Mouse (Mus musculus) fibroblast of lung, adult 2 months (primary cell): ENCODE results near the gene Gm14137.
A peak's percentile ranks its signal among the peaks of the same experiment; 100 is the strongest.

ENCODE experiments used
- DNase-seq: peaks from one replicate; pipeline ENCODE4 v3.0.0-alpha.2; 2011; ENCODE audit warnings: low read depth

Gm14137 gene

GRCm38 (mm10) chr2:119172862-119173576, 1.3 kb upstream of the Gm14137 start:
- no peak for DNase-seq

DNA sequence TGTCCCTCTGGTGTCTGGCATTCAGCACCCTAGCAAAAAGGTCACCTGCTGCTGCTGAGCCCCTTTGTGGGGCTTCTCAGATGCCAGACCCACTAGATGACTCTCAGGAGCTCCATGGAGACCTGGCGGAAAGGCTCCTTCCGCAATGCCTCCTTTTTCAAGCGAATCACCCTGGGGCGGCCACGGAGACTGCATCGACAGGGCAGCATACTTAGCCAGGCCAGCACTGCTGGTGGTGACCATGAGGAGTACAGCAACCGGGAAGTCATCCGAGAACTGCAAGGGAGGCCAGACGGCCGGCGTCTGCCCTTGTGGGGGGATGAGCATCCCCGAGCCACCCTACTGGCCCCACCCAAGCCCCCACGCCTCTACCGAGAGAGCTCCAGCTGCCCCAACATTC, 557 bp downstream of the Gm14137 start:
- DNase-seq = no peak

DNA sequence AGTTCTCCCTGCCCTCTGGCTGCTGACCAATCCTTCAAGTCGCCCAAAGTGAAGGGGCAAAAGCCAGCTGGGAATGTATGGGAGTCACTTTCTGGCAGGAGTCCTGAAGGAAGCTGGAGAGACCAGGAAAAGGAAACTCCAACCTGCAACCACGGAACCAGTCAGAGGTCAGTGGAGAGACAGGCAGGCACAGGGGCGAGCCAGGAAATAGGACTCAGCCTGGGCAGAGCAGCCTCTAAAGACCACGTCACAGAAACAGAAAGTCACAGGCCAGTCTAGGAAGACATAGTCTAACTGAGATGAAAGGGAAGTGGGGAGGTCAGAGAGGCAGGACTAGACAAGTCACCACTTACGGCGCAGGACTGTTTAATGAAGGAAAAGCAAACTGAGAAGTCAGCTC, 1.3 kb downstream of the Gm14137 start:
- no peak for DNase-seq

GRCm38 (mm10) chr2:119176761-119177160, 2.5 kb downstream of the Gm14137 start:
- DNase-seq = no peak

GRCm38 (mm10) chr2:119177384-119177939, 3.2 kb downstream of the Gm14137 start:
- DNase-seq = no peak

DNA sequence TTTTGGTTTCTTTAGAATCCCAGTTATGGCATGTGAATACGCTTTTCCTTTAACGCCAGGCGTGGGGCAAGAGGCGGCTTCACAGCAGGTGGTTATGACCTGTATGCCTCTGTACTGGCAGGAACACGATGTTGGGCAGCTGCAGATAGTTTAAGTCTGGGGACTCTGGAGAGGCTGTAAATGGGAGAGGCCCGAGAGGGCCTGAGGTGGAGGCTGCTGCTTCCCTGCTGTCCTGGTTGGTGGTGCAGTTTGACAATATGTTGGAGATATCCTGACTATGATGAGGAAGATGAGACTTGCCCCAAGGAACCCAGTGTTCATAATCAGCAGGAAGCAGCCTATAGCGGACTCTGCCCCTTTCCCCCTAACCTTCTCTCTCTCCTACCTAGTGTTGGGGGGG, 8.6 kb downstream of the Gm14137 start:
- no peak for DNase-seq

GRCm38 (mm10) chr2:119189029-119189710, 14.9 kb downstream of the Gm14137 start:
- no peak for DNase-seq

- DNase-seq = no peak
These were observed 16.7 kb downstream of the Gm14137 start for GRCm38 (mm10) chr2:119190969-119191368.

GRCm38 (mm10) chr2:119194140-119194539, 19.8 kb downstream of the Gm14137 start:
- no peak for DNase-seq

DNA sequence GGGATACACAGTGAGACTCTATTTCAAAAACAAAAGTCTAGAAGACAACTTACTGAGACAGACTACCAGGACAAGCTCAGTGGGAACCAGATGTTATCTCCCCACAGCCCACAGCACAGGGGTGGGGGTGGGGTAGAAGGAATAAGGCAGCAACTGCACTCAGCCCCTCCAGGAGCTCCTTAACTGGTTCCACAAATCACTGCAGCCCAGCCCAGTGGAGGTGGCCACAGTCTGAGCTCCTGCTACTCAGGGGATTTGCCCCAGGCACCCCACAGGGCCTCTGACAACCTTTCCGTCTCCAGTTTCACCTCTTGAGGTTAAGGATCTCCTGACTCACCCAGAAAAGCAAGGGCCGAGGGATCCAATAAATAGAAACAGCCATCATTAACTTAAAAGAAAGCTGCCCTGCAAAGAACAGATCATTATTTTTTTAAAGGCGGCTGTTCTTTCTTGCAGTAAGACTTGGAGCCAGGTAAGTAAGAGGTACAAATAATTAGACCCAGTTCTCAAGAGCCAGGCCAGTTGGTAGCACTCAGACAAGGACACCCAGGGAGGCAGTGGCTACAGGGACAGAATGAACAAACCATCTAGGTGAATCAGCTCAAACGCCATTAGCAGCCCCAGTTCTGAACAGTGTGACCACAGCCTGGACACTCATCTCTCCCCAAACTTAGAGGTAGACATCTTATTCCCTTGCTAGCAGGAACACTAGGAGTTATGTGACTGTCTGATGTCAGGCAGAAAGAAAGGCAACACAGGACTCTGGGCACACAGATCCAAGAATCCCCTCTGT, 22.2 kb downstream of the Gm14137 start:
- DNase-seq = no peak

GRCm38 (mm10) chr2:119197493-119197892, 23.2 kb downstream of the Gm14137 start:
- DNase-seq = no peak

GRCm38 (mm10) chr2:119198049-119198448, 23.7 kb downstream of the Gm14137 start:
- DNase-seq = no peak

GRCm38 (mm10) chr2:119198934-119199333, 24.6 kb downstream of the Gm14137 start:
- no peak for DNase-seq

DNA sequence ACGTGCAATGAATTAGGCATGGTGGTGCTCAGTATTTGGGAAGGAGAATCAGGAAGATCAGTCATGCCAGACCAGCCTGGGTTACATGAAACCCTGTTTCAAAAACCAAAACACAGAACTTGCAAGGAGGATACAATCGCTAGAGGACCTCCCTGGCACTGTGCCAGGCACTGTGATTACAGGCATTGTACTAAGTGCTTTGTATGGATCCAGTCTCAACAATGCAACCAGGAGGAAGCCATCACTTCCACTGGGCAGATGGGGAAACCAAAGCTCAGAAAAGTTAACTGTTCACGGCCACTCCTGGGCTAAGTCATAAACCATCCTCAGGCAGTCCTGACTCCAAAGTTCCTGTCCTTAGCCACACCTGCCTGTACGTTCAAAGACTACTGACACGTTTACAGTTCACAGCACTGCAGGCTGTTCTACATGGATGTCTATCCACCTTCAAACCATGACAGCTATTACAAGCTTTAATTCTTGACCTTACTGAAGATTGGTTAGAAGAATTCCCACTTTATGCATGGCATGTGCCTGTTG, 28.7 kb downstream of the Gm14137 start:
- DNase-seq = no peak

GRCm38 (mm10) chr2:119203871-119204460, 29.7 kb downstream of the Gm14137 start:
- no peak for DNase-seq

DNA sequence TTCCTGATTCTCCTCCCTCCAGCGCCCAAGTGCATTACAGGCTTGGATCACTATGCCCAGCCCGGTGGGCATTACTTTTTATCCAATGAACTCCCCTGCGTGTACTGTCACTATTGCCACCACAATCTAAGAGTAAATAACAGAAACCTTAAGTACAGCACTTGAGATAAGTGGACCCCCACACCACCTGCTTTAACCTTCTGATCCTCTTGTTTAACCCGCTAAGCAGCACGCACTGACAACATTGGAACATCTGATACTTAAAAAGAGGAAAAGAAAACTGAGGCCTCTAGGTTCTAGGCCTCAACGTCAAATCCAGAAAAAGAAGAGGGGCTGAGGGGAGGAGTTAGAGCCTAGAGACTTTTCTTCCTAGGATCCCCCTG, 33.6 kb downstream of the Gm14137 start:
- no peak for DNase-seq

DNA sequence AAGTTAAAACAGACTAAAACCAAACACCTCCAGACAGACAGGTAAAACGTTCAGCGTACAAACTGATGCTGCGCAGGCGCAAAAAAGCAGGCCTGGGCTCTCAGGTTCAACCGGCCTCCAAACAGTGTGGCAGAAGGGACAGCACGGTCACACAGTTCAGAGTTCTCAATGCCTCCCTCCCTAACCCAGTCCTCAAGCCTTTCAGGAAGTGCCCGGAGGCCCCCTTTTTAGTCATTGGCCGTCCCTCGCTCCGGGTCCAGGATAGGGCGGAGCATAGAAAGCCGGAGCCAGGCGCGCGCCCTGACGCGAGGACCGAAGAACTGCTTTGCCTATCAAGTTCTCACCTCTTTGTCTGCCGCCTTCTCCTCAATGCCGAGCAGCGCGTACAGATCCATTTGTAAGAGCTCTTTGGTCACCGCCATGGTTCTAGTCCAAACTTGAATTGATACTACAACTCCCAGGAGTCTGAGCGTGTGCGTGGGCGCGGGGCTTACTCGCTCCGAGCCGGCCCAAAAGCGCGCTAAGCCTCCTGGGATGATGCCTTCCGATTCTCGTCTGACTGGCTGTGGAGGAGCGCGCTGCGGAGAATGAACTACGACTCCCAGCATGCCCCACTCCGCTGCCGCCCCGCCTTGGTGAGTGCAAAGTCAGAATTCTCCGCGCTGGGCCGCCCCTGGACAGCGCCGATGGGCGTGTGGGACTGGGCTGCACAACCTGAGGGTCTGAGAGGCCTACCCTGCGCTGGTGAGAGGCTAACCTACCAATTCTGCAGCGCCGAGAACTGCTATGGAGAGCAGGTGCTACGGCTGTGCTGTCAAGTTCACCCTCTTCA, 34.3 kb downstream of the Gm14137 start, which contains the start of the genes Zfyve19 and Dnajc17:
Gene Zfyve19 (plus strand): TSS at position 274 of the 832 bp plus-strand sequence.
Gene Dnajc17 (minus strand): TSS at position 452 of the 832 bp plus-strand sequence.
- peak; percentile 93 for DNase-seq

DNA sequence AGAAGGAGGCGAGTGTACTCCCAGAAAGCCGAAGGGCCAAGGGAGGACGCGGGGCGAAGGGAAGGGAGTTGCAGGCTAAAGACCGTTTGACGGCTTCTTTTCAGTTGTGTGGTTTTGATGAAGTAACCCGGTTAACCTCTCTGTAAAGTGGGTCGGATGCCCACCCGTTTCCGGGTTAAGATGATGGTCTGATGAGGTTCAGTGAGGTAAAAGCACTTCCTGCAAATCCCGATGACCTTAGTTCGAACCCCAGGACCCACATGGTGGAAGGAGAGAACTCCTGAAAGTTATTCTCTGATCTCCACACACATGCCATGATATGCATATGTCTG, 34.8 kb downstream of the Gm14137 start:
- DNase-seq = no peak
